Mouse (Mus musculus) embryonic facial prominence, embryonic 11.5 days (tissue): ENCODE measurements around the gene Zfp248. TPM values are rescaled to one million over a fixed set of nuclear protein-coding genes. Genes with fewer than 3 reads are reported as not detected.

ENCODE experiments used
- ATAC-seq: fragments of 200-750 bp; cut with Nextera tagmentation; replicated peaks from 2 replicates; pipeline ENCODE4 v1.8.0; 2017; ENCODE audit warnings: low read depth; ENCODE audit not compliant: insufficient number of reproducible peaks, low FRiP score, low TSS enrichment
- DNase-seq: peaks from one replicate; pipeline ENCODE4 v3.0.0-alpha.2; 2015; ENCODE audit warnings: low spot score
- H3K27ac ChIP-seq: fragments of 300-500 bp; sonication (generic); replicated peaks from 2 replicates; pipeline ENCODE4 v1.5.1; 2014; ENCODE audit warnings: mild to moderate bottlenecking, low read depth, low read length, control low read depth
- H3K27me3 ChIP-seq: fragments of 300-500 bp; sonication (generic); 2 replicates; pipeline ENCODE4 v1.6.1; 2014; ENCODE audit warnings: mild to moderate bottlenecking, low read length, moderate library complexity, mixed read lengths; ENCODE audit not compliant: control insufficient read depth, insufficient read depth
- H3K36me3 ChIP-seq: fragments of 300-500 bp; sonication (generic); replicated peaks from 2 replicates; pipeline ENCODE4 v1.6.1; 2014; ENCODE audit warnings: low read depth, mild to moderate bottlenecking, low read length, moderate library complexity, mixed read lengths; ENCODE audit not compliant: control insufficient read depth, insufficient read depth
- H3K4me1 ChIP-seq: fragments of 300-500 bp; sonication (generic); 2 replicates; pipeline ENCODE4 v1.6.1; 2014; ENCODE audit warnings: low read length, mixed read lengths; ENCODE audit not compliant: control insufficient read depth, insufficient read depth
- H3K4me2 ChIP-seq: fragments of 300-500 bp; sonication (generic); 2 replicates; pipeline ENCODE4 v1.6.1; 2014; ENCODE audit warnings: low read depth, mild to moderate bottlenecking, control low read depth, low read length, moderate library complexity
- H3K4me3 ChIP-seq: fragments of 300-500 bp; sonication (generic); 2 replicates; pipeline ENCODE4 v1.5.1; 2014; ENCODE audit warnings: low read depth, low read length, control low read depth
- H3K9ac ChIP-seq: fragments of 300-500 bp; sonication (generic); replicated peaks from 2 replicates; pipeline ENCODE4 v1.6.1; 2014; ENCODE audit warnings: mild to moderate bottlenecking, control low read depth, low read length
- H3K9me3 ChIP-seq: fragments of 300-500 bp; sonication (generic); replicated peaks from 2 replicates; pipeline ENCODE4 v1.6.1; 2016; ENCODE audit warnings: mild to moderate bottlenecking, low read length, inconsistent platforms, mixed read lengths; ENCODE audit not compliant: control insufficient read depth
- WGBS: fragments of 180-500 bp; shearing (Covaris S2); extraction: QIAGEN DNeasy Blood & Tissue Kit; methylation state at CpG from one replicate; pipeline ENCODE4 v1.1.7; 2014; 5-methylcytosine and 5-hydroxymethylcytosine counted together
- polyA plus RNA-seq: library from polyadenylated mRNA; unstranded; fragments of >200 nt; fragmentation: Nextera tagmentation; extraction: Ambion mirVana; gene quantifications from 2 replicates; pipeline ENCODE4 v1.2.1, GENCODE M21; 2014

Gene Zfp248
- polyA plus RNA-seq, 1 experiment from 2014 or later = 13.1 TPM

GRCm38 (mm10) chr6:118454452-118454851 is 876 bp downstream of the Zfp248 start:
- Histone ChIP-seq H3K4me1 (no peaks in the 10 kb centered on the region), H3K4me2 (peak overlapping the region; percentile 78), H3K27me3 (no peaks in the 10 kb centered on the region), H3K27ac (peak overlapping the region; percentile 92; the same call in 1 of the 2 replicates), H3K4me3 (peak overlapping the region; percentile 70), H3K9ac (peak overlapping the region; percentile 92), H3K9me3 (no peaks in the 10 kb centered on the region), H3K36me3 (no peaks in the 10 kb centered on the region)
- WGBS = 49% methylated on average over 8 of the region's 8 CpGs
- no peak; the same call in 1 of the 2 replicates for ATAC-seq
- DNase-seq = peak; percentile 22

GRCm38 (mm10) chr6:118431502-118431901 is 23.8 kb downstream of the Zfp248 start:
- no peak for DNase-seq
- no peaks in the 10 kb centered on the region for H3K27me3 ChIP-seq
- no peak overlapping the region for H3K4me2 ChIP-seq
- no peak overlapping the region for H3K4me3 ChIP-seq
- no peak overlapping the region for H3K27ac ChIP-seq
- no peaks in the 10 kb centered on the region for H3K9me3 ChIP-seq
- H3K9ac ChIP-seq = no peak overlapping the region
- ATAC-seq = no peak
- 90% methylated on average over 4 of the region's 4 CpGs for WGBS
- peaks cover 17% of the 10 kb centered on the region for H3K36me3 ChIP-seq
- no peaks in the 10 kb centered on the region for H3K4me1 ChIP-seq

GRCm38 (mm10) chr6:118426666-118427065 is 28.7 kb downstream of the Zfp248 start:
- H3K4me1 ChIP-seq = no peaks in the 10 kb centered on the region
- ATAC-seq (no peak), DNase-seq (no peak)
- H3K9ac ChIP-seq = no peak overlapping the region
- 94% methylated on average over 1 of the region's 1 CpGs for WGBS
- H3K4me2 ChIP-seq = no peak overlapping the region
- no peak overlapping the region for H3K4me3 ChIP-seq
- H3K9me3 ChIP-seq = no peaks in the 10 kb centered on the region
- H3K27me3 ChIP-seq = no peaks in the 10 kb centered on the region
- H3K27ac ChIP-seq = no peak overlapping the region
- H3K36me3 ChIP-seq = peaks cover 13% of the 10 kb centered on the region

GRCm38 (mm10) chr6:118419050-118419920 is 36.0 kb downstream of the Zfp248 start, which contains the start of gene Bms1:
Bms1 (minus strand) TSS chr6:118419474.
- WGBS = under 1% methylated on average over 67 of the region's 67 CpGs
- peak; percentile 95 for ATAC-seq
- Histone ChIP-seq H3K36me3 (no peaks in the 10 kb centered on the region), H3K4me3 (peak within 1 kb of the TSS; percentile 90), H3K27ac (0 out of 2 replicates have a peak within 1 kb of the TSS, but pooled peaks have one; percentile 28), H3K4me1 (no peaks in the 10 kb centered on the region), H3K9ac (peak within 1 kb of the TSS; percentile 82), H3K4me2 (peak within 1 kb of the TSS; percentile 44), H3K9me3 (no peaks in the 10 kb centered on the region), H3K27me3 (no peaks in the 10 kb centered on the region)
- DNase-seq = peak; percentile 97

- Histone ChIP-seq H3K9me3 (no peaks in the 10 kb centered on the region), H3K27ac (no peak overlapping the region), H3K9ac (no peak overlapping the region), H3K36me3 (peaks cover 8% of the 10 kb centered on the region), H3K27me3 (no peaks in the 10 kb centered on the region), H3K4me1 (no peaks in the 10 kb centered on the region), H3K4me2 (no peak overlapping the region), H3K4me3 (no peak overlapping the region)
- no peak for ATAC-seq
- WGBS = 90% methylated on average over 1 of the region's 1 CpGs
- DNase-seq = no peak
Observed at GRCm38 (mm10) chr6:118410428-118410827, 44.9 kb downstream of the Zfp248 start.

GRCm38 (mm10) chr6:118408510-118408909 is 46.8 kb downstream of the Zfp248 start:
- no peaks in the 10 kb centered on the region for H3K27me3 ChIP-seq
- H3K4me1 ChIP-seq = no peaks in the 10 kb centered on the region
- peaks cover 10% of the 10 kb centered on the region for H3K36me3 ChIP-seq
- H3K4me3 ChIP-seq = no peak overlapping the region
- no peak overlapping the region for H3K27ac ChIP-seq
- no peak overlapping the region for H3K4me2 ChIP-seq
- no peak for DNase-seq
- no peak for ATAC-seq
- 91% methylated on average over 5 of the region's 5 CpGs for WGBS
- no peaks in the 10 kb centered on the region for H3K9me3 ChIP-seq
- H3K9ac ChIP-seq = no peak overlapping the region

GRCm38 (mm10) chr6:118406421-118406820 is 48.9 kb downstream of the Zfp248 start:
- no peak for DNase-seq
- peaks cover 8% of the 10 kb centered on the region for H3K36me3 ChIP-seq
- no peaks in the 10 kb centered on the region for H3K27me3 ChIP-seq
- no peak overlapping the region for H3K27ac ChIP-seq
- WGBS = 86% methylated on average over 4 of the region's 4 CpGs
- no peaks in the 10 kb centered on the region for H3K4me1 ChIP-seq
- no peak overlapping the region for H3K4me3 ChIP-seq
- H3K9ac ChIP-seq = no peak overlapping the region
- H3K4me2 ChIP-seq = no peak overlapping the region
- ATAC-seq = no peak
- no peaks in the 10 kb centered on the region for H3K9me3 ChIP-seq

- no peak overlapping the region for H3K27ac ChIP-seq
- no peak overlapping the region for H3K4me3 ChIP-seq
- DNase-seq (no peak), ATAC-seq (no peak)
- H3K4me1 ChIP-seq = no peaks in the 10 kb centered on the region
- peaks cover 4% of the 10 kb centered on the region; the same call in 1 of the 2 replicates for H3K36me3 ChIP-seq
- H3K27me3 ChIP-seq = no peaks in the 10 kb centered on the region
- no peaks in the 10 kb centered on the region for H3K9me3 ChIP-seq
- H3K9ac ChIP-seq = no peak overlapping the region
- H3K4me2 ChIP-seq = no peak overlapping the region
Observed at GRCm38 (mm10) chr6:118390746-118391145, 64.6 kb downstream of the Zfp248 start.
